Mouse (Mus musculus) heart, embryonic 15.5 days (tissue): Measurements from ENCODE around the gene Olfr982. TPM values are rescaled to one million over a fixed set of nuclear protein-coding genes. Genes with fewer than 3 reads are reported as not detected.

Experiments used
- ATAC-seq: fragments of 200-750 bp; cut with Nextera tagmentation; replicated peaks from 2 replicates; pipeline ENCODE4 v1.8.0; 2017; ENCODE audit warnings: low read depth, moderate TSS enrichment; ENCODE audit not compliant: insufficient number of reproducible peaks, insufficient read depth, low FRiP score
- H3K27ac ChIP-seq: fragments of 300-500 bp; sonication (generic); 2 replicates; pipeline ENCODE4 v1.5.1; 2015; ENCODE audit warnings: mild to moderate bottlenecking, inconsistent platforms
- H3K27me3 ChIP-seq: fragments of 300-500 bp; sonication (generic); 2 replicates; pipeline ENCODE4 v1.6.1; 2015; ENCODE audit warnings: inconsistent platforms
- H3K36me3 ChIP-seq: fragments of 300-500 bp; sonication (generic); 2 replicates; pipeline ENCODE4 v1.6.1; 2015; ENCODE audit warnings: mild to moderate bottlenecking, inconsistent platforms
- H3K4me1 ChIP-seq: fragments of 300-500 bp; sonication (generic); replicated peaks from 2 replicates; pipeline ENCODE4 v1.6.1; 2015; ENCODE audit warnings: inconsistent platforms
- H3K4me2 ChIP-seq: fragments of 300-500 bp; sonication (generic); 2 replicates; pipeline ENCODE4 v1.6.1; 2015; ENCODE audit warnings: inconsistent platforms, mild to moderate bottlenecking, moderate library complexity
- H3K4me3 ChIP-seq: fragments of 300-500 bp; sonication (generic); 2 replicates; pipeline ENCODE4 v1.5.1; 2015; ENCODE audit warnings: mild to moderate bottlenecking, inconsistent platforms
- H3K9ac ChIP-seq: fragments of 300-500 bp; sonication (generic); 2 replicates; pipeline ENCODE4 v1.6.1; 2015; ENCODE audit warnings: mild to moderate bottlenecking, inconsistent platforms
- H3K9me3 ChIP-seq: fragments of 300-500 bp; sonication (generic); replicated peaks from 2 replicates; pipeline ENCODE4 v1.6.1; 2016; ENCODE audit warnings: inconsistent platforms
- WGBS: fragments of 180-500 bp; shearing (Covaris S2); methylation state at CpG from one replicate; pipeline ENCODE4 v1.1.7; 2015; ENCODE audit warnings: mixed read lengths; 5-methylcytosine and 5-hydroxymethylcytosine counted together
- polyA plus RNA-seq: library from polyadenylated mRNA; unstranded; fragments of >200 nt; fragmentation: Nextera tagmentation; extraction: Ambion mirVana; gene quantifications from 2 replicates; pipeline ENCODE4 v1.2.1, GENCODE M21; 2015

Olfr982 gene
- polyA plus RNA-seq = not detected in 2 replicates

- no peaks in the 10 kb centered on the region for H3K4me1 ChIP-seq
- H3K27ac ChIP-seq = no peak within 1 kb of the TSS
- H3K4me3 ChIP-seq = no peak within 1 kb of the TSS
- H3K9ac ChIP-seq = no peak within 1 kb of the TSS
- H3K27me3 ChIP-seq = no peaks in the 10 kb centered on the region
- no peak within 1 kb of the TSS for H3K4me2 ChIP-seq
- no peak for ATAC-seq
- no peaks in the 10 kb centered on the region for H3K9me3 ChIP-seq
- 65% methylated on average over 2 of the region's 2 CpGs for WGBS
- no peaks in the 10 kb centered on the region for H3K36me3 ChIP-seq
Measured at GRCm38 (mm10) chr9:40073529-40073928, at the start of gene Olfr982. TSS of gene Olfr982 (plus strand) at chr9:40073829.

DNA sequence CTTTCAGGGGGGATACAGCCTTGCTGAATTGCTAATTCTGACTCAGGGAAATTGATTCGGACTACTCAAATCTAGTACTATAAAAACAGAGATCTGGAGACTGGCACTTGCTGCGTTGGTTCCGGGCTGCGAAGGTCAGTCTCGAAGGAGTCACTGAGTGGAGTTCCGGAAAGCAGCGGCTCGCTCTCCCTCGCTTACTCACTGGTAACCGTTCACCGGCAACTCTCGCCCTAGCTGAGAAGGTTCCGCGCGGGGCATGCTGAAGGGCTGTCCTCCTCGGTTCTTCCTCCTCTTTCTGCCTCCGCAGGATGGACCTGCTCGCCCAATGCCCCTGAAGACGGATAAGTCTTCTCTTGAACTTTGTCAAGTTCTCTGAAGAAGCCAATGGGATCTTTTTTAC lies 23.5 kb upstream of the Olfr982 start:
- 88% methylated on average over 19 of the region's 19 CpGs for WGBS

DNA sequence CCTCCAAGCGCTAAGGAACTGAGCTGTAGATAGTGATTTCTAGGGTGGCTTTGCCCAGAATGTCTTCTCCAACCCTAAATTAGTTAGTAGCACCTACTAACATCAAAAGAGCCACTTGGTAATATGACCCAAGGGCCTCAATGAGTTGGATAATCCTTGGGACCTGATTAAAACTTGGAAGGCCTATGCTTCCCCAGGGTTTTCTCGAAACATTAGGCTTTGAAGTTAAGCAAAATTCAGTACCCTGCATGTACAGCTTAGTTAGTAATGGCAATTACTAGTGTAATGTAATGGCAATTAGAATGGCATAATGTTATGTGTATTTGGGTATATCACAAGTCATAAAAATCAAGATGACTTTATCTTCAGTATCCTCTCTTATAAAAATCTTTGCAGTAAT lies 19.9 kb downstream of the Olfr982 start, which contains the start of gene Olfr983:
Gene Olfr983, minus strand, starts transcription at position 101 of the 400 bp plus-strand sequence.
- no peaks in the 10 kb centered on the region for H3K4me1 ChIP-seq
- no peak within 1 kb of the TSS for H3K4me2 ChIP-seq
- H3K4me3 ChIP-seq = no peak within 1 kb of the TSS
- WGBS = 71% methylated on average over 2 of the region's 2 CpGs
- no peak within 1 kb of the TSS for H3K9ac ChIP-seq
- no peaks in the 10 kb centered on the region for H3K36me3 ChIP-seq
- ATAC-seq = no peak
- no peak within 1 kb of the TSS for H3K27ac ChIP-seq
- no peaks in the 10 kb centered on the region for H3K9me3 ChIP-seq
- H3K27me3 ChIP-seq = no peaks in the 10 kb centered on the region

More for the DNA sequence above, 23.5 kb upstream of the Olfr982 start:
- no peaks in the 10 kb centered on the region for H3K4me1 ChIP-seq
- H3K9ac ChIP-seq = no peak overlapping the region
- no peaks in the 10 kb centered on the region for H3K27me3 ChIP-seq
- no peak overlapping the region for H3K4me3 ChIP-seq
- no peaks in the 10 kb centered on the region for H3K36me3 ChIP-seq
- ATAC-seq = no peak
- H3K27ac ChIP-seq = no peak overlapping the region
- no peaks in the 10 kb centered on the region for H3K9me3 ChIP-seq
- no peak overlapping the region for H3K4me2 ChIP-seq

DNA sequence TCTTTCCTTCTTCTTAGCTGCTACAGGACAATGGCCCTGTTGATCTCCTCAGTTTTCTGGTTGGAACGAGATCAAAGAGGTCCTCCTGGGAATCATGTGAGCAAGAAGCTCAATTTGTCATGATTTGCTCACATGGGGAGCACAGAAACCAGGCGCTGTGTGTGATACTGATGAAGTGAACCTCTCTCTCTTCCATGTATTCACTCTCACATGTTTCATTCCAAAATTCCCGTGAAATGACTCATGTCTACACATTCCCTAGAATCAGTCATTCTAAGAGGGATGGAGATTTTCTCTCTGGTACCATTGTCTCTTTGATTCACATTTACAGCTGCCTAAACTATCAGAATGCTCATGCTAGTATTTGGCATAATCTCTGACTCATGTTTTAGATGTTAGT lies 21.1 kb downstream of the Olfr982 start:
- Histone ChIP-seq H3K27me3 (no peaks in the 10 kb centered on the region), H3K4me2 (no peak overlapping the region), H3K27ac (no peak overlapping the region), H3K4me1 (no peaks in the 10 kb centered on the region), H3K9me3 (no peaks in the 10 kb centered on the region), H3K36me3 (no peaks in the 10 kb centered on the region), H3K4me3 (no peak overlapping the region), H3K9ac (no peak overlapping the region)
- 55% methylated on average over 3 of the region's 3 CpGs for WGBS
- ATAC-seq = no peak

GRCm38 (mm10) chr9:40114106-40114505 lies 40.5 kb downstream of the Olfr982 start, which contains the start of gene Olfr984:
TSS of gene Olfr984 (minus strand) at chr9:40114206.
- H3K4me3 ChIP-seq = no peak within 1 kb of the TSS
- no peak within 1 kb of the TSS for H3K27ac ChIP-seq
- no peaks in the 10 kb centered on the region for H3K36me3 ChIP-seq
- H3K4me2 ChIP-seq = no peak within 1 kb of the TSS
- no peak for ATAC-seq
- H3K9me3 ChIP-seq = no peaks in the 10 kb centered on the region
- H3K9ac ChIP-seq = no peak within 1 kb of the TSS
- H3K4me1 ChIP-seq = no peaks in the 10 kb centered on the region
- H3K27me3 ChIP-seq = no peaks in the 10 kb centered on the region
- WGBS = 82% methylated on average over 2 of the region's 2 CpGs

- peak overlapping the region; percentile 40; the same call in 1 of the 2 replicates for H3K27ac ChIP-seq
Measured at GRCm38 (mm10) chr9:40116645-40117286, 43.1 kb downstream of the Olfr982 start.

GRCm38 (mm10) chr9:40117287-40117659 lies 43.6 kb downstream of the Olfr982 start:
- Histone ChIP-seq H3K36me3 (no peaks in the 10 kb centered on the region), H3K4me2 (peak overlapping the region; percentile 20; the same call in 1 of the 2 replicates), H3K4me3 (no peak overlapping the region), H3K9ac (no peak overlapping the region), H3K27ac (peak overlapping the region; percentile 40; the same call in 1 of the 2 replicates), H3K27me3 (no peaks in the 10 kb centered on the region), H3K9me3 (no peaks in the 10 kb centered on the region), H3K4me1 (no peaks in the 10 kb centered on the region)
- no peak for ATAC-seq
- WGBS = 64% methylated on average over 5 of the region's 5 CpGs

More at GRCm38 (mm10) chr9:40116645-40117286, 43.1 kb downstream of the Olfr982 start:
- H3K9ac ChIP-seq = no peak overlapping the region
- H3K4me2 ChIP-seq = peak overlapping the region; percentile 20; the same call in 1 of the 2 replicates
- H3K4me3 ChIP-seq = no peak overlapping the region
- H3K4me1 ChIP-seq = no peaks in the 10 kb centered on the region
- WGBS = 46% methylated on average over 10 of the region's 10 CpGs
- H3K36me3 ChIP-seq = no peaks in the 10 kb centered on the region
- 0 out of 2 replicates have a peak, but pooled peaks have one; percentile 31 for ATAC-seq
- H3K9me3 ChIP-seq = no peaks in the 10 kb centered on the region
- no peaks in the 10 kb centered on the region for H3K27me3 ChIP-seq

Other genes with a start within 250 kb of the Olfr982 start
- gene Olfr971, start 237.0 kb upstream of the Olfr982 start, polyA plus RNA-seq = not detected in 2 replicates
- gene Olfr972, start 207.4 kb upstream of the Olfr982 start, polyA plus RNA-seq = not detected in 2 replicates
- not detected in 2 replicates for gene Olfr229, start 166.5 kb upstream of the Olfr982 start, polyA plus RNA-seq
- not detected in 2 replicates for gene Olfr974, start 136.3 kb upstream of the Olfr982 start, polyA plus RNA-seq
- gene Olfr975, start 121.8 kb upstream of the Olfr982 start, polyA plus RNA-seq = not detected in 2 replicates
- gene Olfr976, start 112.7 kb upstream of the Olfr982 start, polyA plus RNA-seq = not detected in 2 replicates
- gene Olfr978, start 81.7 kb upstream of the Olfr982 start, polyA plus RNA-seq = not detected in 2 replicates
- gene Olfr979, start 70.4 kb upstream of the Olfr982 start, polyA plus RNA-seq = not detected in 2 replicates
- not detected in 2 replicates for gene Olfr980, start 64.2 kb upstream of the Olfr982 start, polyA plus RNA-seq
- gene Olfr981, start 52.4 kb upstream of the Olfr982 start, polyA plus RNA-seq = not detected in 2 replicates
- not detected in 2 replicates for gene Olfr983, start 19.8 kb downstream of the Olfr982 start, polyA plus RNA-seq
- not detected in 2 replicates for gene Olfr984, start 40.4 kb downstream of the Olfr982 start, polyA plus RNA-seq
- not detected in 2 replicates for gene Olfr985, start 56.4 kb downstream of the Olfr982 start, polyA plus RNA-seq
- not detected in 2 replicates for gene Tmem225, start 74.3 kb downstream of the Olfr982 start, polyA plus RNA-seq
- not detected in 2 replicates for gene Olfr986, start 107.1 kb downstream of the Olfr982 start, polyA plus RNA-seq
- gene Zfp202, start 118.5 kb downstream of the Olfr982 start, polyA plus RNA-seq = 2.8 and 4.1 TPM in 2 replicates
- 1.5 and 5.2 TPM in 2 replicates for gene Scn3b, start 195.4 kb downstream of the Olfr982 start, polyA plus RNA-seq